Mouse (Mus musculus): Measurements from ENCODE around the gene Adcy6. TPM values are rescaled to one million over a fixed set of nuclear protein-coding genes. Genes with fewer than 3 reads are reported as not detected.

Gene Adcy6
- polyA plus RNA-seq, 1 experiment from 2014 or later, result 8.9 TPM

DNA sequence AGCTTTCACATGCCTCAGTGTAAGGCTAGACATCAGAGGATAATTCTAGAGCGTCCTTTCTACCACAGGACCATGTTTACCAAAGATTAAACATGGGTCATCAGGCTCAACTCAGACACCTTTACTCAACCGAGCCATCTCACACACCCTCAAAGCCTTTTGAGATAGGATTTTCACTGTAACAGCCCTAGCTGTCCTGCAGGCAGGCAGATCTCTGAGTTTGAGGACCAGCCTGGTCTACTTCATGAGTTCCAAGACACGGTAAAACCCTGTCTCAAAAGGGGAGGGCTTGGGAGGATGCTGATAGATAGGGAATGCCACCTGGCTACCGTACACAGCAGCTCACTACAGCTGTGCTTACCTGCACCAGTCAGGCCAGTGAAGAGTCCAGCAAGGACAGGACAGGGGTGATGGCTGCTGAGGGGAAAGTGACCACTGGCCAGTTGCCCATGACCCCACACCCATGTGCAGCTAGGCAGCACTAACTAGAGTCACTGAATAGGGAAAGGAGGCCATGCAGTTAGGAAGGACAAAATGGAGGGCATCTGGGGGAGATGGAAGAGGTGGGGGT is 40.0 kb downstream of the Adcy6 start:
- no peak overlapping the region for H3K4me2 ChIP-seq
- no peaks in the 10 kb centered on the region; the same call in 1 of the 2 replicates for H3K36me3 ChIP-seq (ENCODE audit: poor library complexity, severe bottlenecking)
- no peak overlapping the region for H3K9ac ChIP-seq
- ATAC-seq, result no peak
- peaks cover 30% of the 10 kb centered on the region for H3K4me1 ChIP-seq
- no peaks in the 10 kb centered on the region for H3K27me3 ChIP-seq
- no peaks in the 10 kb centered on the region for H3K9me3 ChIP-seq (replicated peaks)
- H3K4me3 ChIP-seq, result no peak overlapping the region
- no peak overlapping the region for H3K27ac ChIP-seq
- WGBS, result 80% methylated on average over 4 of the region's 4 CpGs

DNA sequence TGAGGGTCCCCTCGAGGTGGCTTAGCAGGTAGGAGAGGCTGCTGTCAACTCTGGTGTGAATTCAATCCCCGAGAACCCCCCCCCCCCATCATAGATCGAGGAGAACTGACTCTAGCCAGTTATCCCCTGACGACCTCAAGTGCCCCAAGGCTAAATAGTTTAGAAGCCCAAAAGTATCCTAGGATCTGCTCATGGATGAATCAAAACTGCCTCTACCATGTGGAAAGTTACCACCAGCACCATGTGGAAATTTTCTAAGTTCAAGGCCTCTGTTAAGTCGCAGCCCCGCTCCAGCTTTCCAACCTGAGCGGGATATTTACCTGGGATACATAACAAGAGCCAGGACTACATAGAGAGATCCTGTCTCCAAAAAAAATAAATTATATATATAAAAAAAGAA is 40.7 kb downstream of the Adcy6 start:
- peak overlapping the region; percentile 74 for H3K4me2 ChIP-seq
- 68% methylated on average over 7 of the region's 7 CpGs for WGBS
- ATAC-seq, result no peak
- peaks cover 35% of the 10 kb centered on the region for H3K4me1 ChIP-seq
- no peaks in the 10 kb centered on the region for H3K9me3 ChIP-seq (replicated peaks)
- no peak overlapping the region for H3K27ac ChIP-seq
- peak overlapping the region; percentile 88; the same call in 1 of the 2 replicates for H3K9ac ChIP-seq
- H3K4me3 ChIP-seq, result peak overlapping the region; percentile 81
- no peaks in the 10 kb centered on the region; the same call in 1 of the 2 replicates for H3K36me3 ChIP-seq (ENCODE audit: poor library complexity, severe bottlenecking)
- no peaks in the 10 kb centered on the region for H3K27me3 ChIP-seq

DNA sequence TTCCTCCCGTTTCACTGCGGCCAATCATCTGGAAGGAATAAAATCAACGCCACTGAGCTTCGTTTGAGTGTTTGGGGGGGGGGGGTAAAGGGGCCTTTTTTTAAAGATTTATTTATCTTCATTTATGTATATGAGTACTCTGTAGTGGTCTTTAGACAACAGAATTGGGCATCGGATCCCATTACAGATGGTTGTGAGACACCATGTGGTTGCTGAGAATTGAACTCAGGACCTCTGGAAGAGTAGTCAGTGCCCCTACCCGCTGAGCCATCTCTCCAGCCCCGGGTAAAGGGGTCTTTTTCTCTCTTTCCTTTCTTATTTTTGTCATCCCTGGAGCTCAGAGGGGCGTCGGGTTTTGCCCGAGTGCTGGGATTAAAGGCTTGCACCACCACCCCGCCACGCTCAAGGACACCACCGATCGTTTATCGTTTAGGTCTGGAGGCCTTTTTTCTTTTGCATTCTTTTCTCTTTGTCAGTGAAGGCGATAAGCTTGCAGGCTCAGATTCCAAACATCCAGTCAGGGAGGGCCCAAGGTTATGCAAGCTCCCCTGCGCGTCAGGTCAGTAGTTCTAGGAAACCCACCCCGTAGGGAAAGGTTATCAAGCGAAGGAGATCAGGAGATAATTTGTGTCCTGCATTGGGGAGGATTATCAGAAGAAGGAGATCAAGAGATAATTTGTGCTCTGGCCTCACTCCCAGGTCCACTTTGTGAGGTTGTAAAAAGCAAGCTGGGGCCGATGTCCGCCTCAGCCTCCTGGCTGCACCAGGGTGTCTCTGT is 41.4 kb downstream of the Adcy6 start:
- H3K9me3 ChIP-seq (replicated peaks), result no peaks in the 10 kb centered on the region
- H3K4me1 ChIP-seq, result peaks cover 42% of the 10 kb centered on the region
- no peak for ATAC-seq
- H3K4me2 ChIP-seq, result peak overlapping the region; percentile 74
- H3K27me3 ChIP-seq, result no peaks in the 10 kb centered on the region
- H3K4me3 ChIP-seq, result peak overlapping the region; percentile 81
- H3K9ac ChIP-seq, result peak overlapping the region; percentile 88
- WGBS, result 11% methylated on average over 22 of the region's 22 CpGs
- H3K36me3 ChIP-seq (ENCODE audit: poor library complexity, severe bottlenecking), result peaks cover 4% of the 10 kb centered on the region
- H3K27ac ChIP-seq, result peak overlapping the region; percentile 90

DNA sequence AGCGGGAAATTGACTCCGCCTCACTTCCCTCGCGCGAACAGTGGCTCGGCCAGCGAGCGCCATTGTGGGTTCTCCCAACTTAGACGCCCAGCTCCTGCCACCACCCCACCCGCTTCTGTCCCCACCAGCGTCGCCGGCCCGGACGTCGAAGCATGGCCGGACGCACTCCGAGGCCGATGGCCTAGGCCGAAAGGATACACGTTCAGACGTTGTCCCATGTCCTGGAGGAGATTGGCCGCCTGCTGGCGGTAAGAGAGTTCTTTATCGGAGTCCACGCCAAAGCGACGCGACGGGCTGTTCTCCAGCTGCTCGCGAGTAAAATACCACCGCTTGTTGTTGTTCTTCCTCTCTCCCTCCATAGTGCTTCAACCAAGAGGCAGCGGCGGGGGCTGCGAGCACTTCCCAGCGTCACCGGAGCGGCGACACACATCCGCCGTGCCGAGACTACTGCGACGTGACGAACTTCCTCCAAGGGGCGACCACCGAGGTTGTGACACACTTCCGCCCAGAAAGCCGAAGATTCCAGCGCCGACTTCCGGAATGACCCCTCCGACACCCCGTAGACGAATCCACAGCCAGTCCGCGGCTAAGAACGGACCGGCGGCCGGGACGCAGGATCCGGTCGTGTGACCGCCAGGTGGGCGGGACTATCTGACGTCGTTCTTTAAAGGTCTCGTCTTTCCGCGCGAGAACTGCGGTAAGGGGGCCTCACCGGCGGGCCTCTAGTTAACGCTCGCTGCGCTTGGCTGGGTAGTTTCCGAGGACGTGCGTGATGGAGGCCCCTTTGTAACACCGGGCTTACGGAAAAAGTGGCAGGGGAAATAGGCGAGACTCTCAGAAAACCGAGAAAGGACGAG is 42.4 kb downstream of the Adcy6 start:
- H3K27ac ChIP-seq, result peak overlapping the region; percentile 94
- peaks cover 43% of the 10 kb centered on the region for H3K4me1 ChIP-seq
- peaks cover 13% of the 10 kb centered on the region for H3K36me3 ChIP-seq (ENCODE audit: poor library complexity, severe bottlenecking)
- WGBS, result under 1% methylated on average over 88 of the region's 88 CpGs
- H3K4me3 ChIP-seq, result peak overlapping the region; percentile 81
- no peaks in the 10 kb centered on the region for H3K9me3 ChIP-seq (replicated peaks)
- ATAC-seq, result peak; percentile 98
- H3K27me3 ChIP-seq, result no peaks in the 10 kb centered on the region
- peak overlapping the region; percentile 90 for H3K9ac ChIP-seq
- peak overlapping the region; percentile 90 for H3K4me2 ChIP-seq

DNA sequence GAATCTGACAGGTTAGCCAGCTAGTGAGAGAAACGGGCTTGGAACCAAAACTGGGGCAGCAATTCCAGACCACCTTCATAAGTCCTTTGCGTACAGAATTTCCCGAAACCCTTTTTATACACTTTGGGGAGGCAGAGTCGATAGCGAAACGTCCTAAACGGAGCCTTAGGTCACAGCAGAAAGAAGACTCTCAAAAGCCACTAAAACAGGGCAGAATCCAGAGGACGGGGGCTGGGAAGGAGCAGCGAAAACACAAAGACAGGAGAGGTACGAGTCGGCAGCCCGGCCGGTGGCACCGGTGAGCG is 43.0 kb downstream of the Adcy6 start:
- Histone ChIP-seq H3K4me2 (peak overlapping the region; percentile 90), H3K27ac (peak overlapping the region; percentile 94), H3K4me1 (peaks cover 43% of the 10 kb centered on the region), H3K9me3 (replicated peaks) (no peaks in the 10 kb centered on the region), H3K4me3 (peak overlapping the region; percentile 81), H3K27me3 (no peaks in the 10 kb centered on the region), H3K36me3 (ENCODE audit: poor library complexity, severe bottlenecking) (peaks cover 16% of the 10 kb centered on the region), H3K9ac (peak overlapping the region; percentile 90)
- WGBS, result under 1% methylated on average over 15 of the region's 15 CpGs
- no peak for ATAC-seq

DNA sequence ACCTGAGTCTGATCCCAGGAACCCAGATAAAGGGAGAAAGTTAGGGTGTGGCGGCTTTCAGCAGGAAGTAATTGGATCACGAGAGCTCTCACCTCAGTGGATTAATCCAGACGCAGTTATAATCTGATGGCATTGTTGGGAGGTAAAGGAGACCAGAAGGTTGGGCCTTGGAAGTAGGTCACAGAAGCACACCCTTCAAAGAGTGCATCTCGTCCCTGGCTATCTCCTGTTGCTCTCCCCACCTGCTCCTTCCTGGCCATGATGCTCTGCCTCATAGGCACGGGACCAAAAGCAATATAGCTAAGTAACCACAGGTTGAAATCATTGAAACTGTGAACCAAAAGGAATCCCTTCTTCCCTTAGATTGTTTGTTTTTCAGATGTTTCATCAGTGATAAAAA is 52.7 kb downstream of the Adcy6 start:
- ATAC-seq, result no peak
- Histone ChIP-seq H3K4me3 (no peak overlapping the region), H3K36me3 (ENCODE audit: poor library complexity, severe bottlenecking) (peaks cover 65% of the 10 kb centered on the region), H3K9ac (no peak overlapping the region), H3K27me3 (no peaks in the 10 kb centered on the region), H3K4me1 (no peaks in the 10 kb centered on the region), H3K27ac (no peak overlapping the region), H3K9me3 (replicated peaks) (no peaks in the 10 kb centered on the region), H3K4me2 (no peak overlapping the region)
- 95% methylated on average over 5 of the region's 5 CpGs for WGBS

DNA sequence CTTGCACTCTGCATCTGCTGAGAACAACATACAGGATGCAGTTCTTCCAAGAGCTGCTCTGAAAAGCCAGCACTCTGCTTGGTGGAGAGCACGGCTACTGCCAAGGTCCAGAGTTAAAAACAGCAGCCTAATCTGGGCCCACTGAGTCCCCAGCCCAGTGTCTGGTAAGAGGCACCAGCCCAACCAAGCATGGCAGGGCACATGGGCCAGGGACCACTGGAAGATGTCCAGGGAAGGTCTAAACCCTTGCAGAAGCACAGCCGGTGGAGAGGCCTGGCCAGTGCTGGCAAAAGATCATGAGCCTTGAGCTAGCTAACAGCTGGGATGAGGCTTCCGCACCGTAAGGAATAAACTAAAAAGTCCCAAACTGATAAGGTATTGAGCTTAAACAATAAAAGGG is 54.0 kb downstream of the Adcy6 start:
- Histone ChIP-seq H3K9me3 (replicated peaks) (no peaks in the 10 kb centered on the region), H3K27me3 (no peaks in the 10 kb centered on the region), H3K27ac (no peak overlapping the region), H3K36me3 (ENCODE audit: poor library complexity, severe bottlenecking) (peaks cover 74% of the 10 kb centered on the region), H3K4me3 (no peak overlapping the region), H3K4me1 (no peaks in the 10 kb centered on the region), H3K9ac (no peak overlapping the region), H3K4me2 (no peak overlapping the region)
- ATAC-seq, result no peak
- 95% methylated on average over 4 of the region's 4 CpGs for WGBS

DNA sequence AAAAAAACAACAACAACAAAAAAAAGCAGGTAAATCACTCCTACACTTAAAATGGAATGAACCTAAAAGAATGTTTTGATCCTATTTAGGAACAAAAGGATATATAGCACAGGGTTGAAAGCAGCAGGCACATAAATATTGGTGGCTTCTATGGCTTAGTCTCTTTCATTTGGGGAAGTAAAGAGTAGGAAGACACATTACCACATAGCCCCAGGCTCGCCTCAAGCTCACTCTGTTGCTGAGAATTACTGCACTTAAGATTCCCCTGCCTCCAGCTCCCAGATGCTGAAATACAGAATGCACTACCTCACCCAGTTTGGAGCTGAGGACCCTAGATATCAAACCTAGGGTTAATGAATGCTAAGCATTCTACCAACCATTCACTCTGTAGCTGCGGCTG is 57.1 kb downstream of the Adcy6 start:
- Histone ChIP-seq H3K4me1 (no peaks in the 10 kb centered on the region), H3K27ac (no peak overlapping the region), H3K9ac (no peak overlapping the region), H3K36me3 (ENCODE audit: poor library complexity, severe bottlenecking) (peaks cover 78% of the 10 kb centered on the region), H3K9me3 (replicated peaks) (no peaks in the 10 kb centered on the region), H3K4me2 (no peak overlapping the region), H3K27me3 (no peaks in the 10 kb centered on the region), H3K4me3 (no peak overlapping the region)
- no peak for ATAC-seq
- WGBS, result 93% methylated on average over 2 of the region's 2 CpGs

DNA sequence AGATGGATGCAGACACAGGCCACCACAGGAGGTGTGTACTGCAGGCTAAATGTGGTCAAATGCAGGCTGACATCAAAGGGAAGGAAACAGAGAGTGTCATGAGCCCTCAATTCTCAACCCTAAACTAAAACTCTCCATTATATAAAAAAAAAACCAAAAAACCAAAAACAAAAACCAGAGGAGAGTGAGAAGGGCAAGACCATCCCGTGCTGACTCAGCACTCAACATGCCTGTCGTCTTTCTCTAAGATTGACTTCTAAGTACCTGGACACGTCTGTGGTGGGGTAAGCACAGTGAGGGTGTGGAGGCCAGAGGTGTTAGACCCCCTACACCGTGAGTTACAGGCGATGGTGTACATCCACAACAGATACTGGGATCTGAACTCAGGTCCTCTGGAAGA is 63.0 kb downstream of the Adcy6 start:
- no peak overlapping the region for H3K9ac ChIP-seq
- ATAC-seq, result no peak
- no peak overlapping the region for H3K4me2 ChIP-seq
- H3K27me3 ChIP-seq, result no peaks in the 10 kb centered on the region
- no peaks in the 10 kb centered on the region for H3K9me3 ChIP-seq (replicated peaks)
- WGBS, result 95% methylated on average over 5 of the region's 5 CpGs
- no peaks in the 10 kb centered on the region for H3K4me1 ChIP-seq
- no peak overlapping the region for H3K4me3 ChIP-seq
- H3K27ac ChIP-seq, result no peak overlapping the region
- H3K36me3 ChIP-seq (ENCODE audit: poor library complexity, severe bottlenecking), result peaks cover 88% of the 10 kb centered on the region

DNA sequence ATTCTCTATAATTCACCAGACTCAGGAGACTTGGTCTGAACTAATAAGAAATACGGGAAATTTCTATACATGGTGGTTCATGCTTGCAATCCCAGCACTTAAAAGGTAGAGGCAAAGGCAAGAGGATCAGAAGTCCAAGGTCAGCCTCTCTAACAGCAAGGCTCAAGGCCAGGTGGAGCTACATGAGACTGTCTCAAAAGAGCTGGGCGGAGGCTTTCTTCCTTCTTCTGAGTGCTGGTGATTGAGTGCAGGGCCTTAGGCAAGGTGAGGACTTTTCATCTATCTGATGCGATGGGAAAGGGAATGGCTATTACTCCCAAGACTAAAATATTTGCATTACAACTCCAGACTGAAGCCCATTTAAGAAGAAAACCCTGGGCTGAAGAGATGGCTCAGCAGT is 64.7 kb downstream of the Adcy6 start:
- Histone ChIP-seq H3K36me3 (ENCODE audit: poor library complexity, severe bottlenecking) (peaks cover 84% of the 10 kb centered on the region), H3K9me3 (replicated peaks) (no peaks in the 10 kb centered on the region), H3K4me2 (no peak overlapping the region), H3K4me1 (no peaks in the 10 kb centered on the region), H3K27ac (no peak overlapping the region), H3K27me3 (no peaks in the 10 kb centered on the region), H3K9ac (no peak overlapping the region), H3K4me3 (no peak overlapping the region)
- no peak for ATAC-seq
- 98% methylated on average over 3 of the region's 3 CpGs for WGBS

DNA sequence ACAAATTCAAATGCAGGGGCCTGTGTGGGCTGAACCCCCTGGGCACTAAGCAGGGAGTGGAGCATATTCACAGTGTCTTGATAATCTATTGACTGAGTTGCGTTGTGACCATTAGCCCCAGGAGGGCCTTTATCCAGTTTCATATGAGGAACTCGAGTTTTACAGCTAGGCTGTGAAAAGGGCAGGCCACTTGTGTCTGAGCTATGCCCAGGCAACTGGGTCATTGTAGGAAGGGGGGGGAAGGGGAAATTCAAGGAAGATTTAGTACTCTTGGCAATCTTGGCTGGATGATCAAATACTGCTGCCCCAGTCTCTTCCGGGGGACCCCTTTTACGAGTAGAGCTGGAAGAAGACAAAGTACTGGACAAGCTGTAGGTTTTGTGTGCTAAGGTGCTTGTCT is 66.5 kb downstream of the Adcy6 start:
- Histone ChIP-seq H3K36me3 (ENCODE audit: poor library complexity, severe bottlenecking) (peaks cover 71% of the 10 kb centered on the region), H3K9ac (no peak overlapping the region), H3K4me2 (no peak overlapping the region), H3K4me3 (no peak overlapping the region), H3K27ac (no peak overlapping the region), H3K27me3 (no peaks in the 10 kb centered on the region), H3K9me3 (replicated peaks) (no peaks in the 10 kb centered on the region), H3K4me1 (no peaks in the 10 kb centered on the region)
- WGBS, result 77% methylated on average over 4 of the region's 4 CpGs
- no peak for ATAC-seq

DNA sequence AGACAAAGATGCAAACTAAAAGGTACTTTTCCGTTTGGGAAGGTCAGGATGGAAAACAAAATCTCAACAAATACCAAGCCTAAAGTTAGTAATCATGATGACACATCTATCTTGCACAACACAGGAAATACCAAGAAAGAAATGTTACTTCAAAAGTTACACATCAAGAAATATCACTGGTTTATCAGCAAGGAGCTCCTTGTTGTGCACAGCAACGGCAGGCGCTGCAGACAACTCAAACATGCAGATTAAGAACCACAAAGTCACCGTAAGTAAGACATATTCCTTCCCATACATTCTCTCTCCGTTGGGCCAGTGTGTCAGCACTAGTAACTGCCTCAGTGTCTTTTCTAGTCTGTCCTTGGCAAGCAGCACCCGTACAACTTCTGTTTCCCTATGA is 68.8 kb downstream of the Adcy6 start:
- H3K4me1 ChIP-seq, result no peaks in the 10 kb centered on the region
- ATAC-seq, result no peak
- H3K4me2 ChIP-seq, result no peak overlapping the region
- 92% methylated on average over 6 of the region's 6 CpGs for WGBS
- H3K27ac ChIP-seq, result no peak overlapping the region
- H3K9ac ChIP-seq, result no peak overlapping the region
- H3K27me3 ChIP-seq, result no peaks in the 10 kb centered on the region
- peaks cover 63% of the 10 kb centered on the region for H3K36me3 ChIP-seq (ENCODE audit: poor library complexity, severe bottlenecking)
- no peaks in the 10 kb centered on the region for H3K9me3 ChIP-seq (replicated peaks)
- H3K4me3 ChIP-seq, result no peak overlapping the region

Data from forebrain, embryonic 13.5 days (tissue).